Mouse (Mus musculus): ENCODE measurements around the gene Poln.
A peak's percentile ranks its signal among the peaks of the same experiment; 100 is the strongest.

Gene Poln

DNA sequence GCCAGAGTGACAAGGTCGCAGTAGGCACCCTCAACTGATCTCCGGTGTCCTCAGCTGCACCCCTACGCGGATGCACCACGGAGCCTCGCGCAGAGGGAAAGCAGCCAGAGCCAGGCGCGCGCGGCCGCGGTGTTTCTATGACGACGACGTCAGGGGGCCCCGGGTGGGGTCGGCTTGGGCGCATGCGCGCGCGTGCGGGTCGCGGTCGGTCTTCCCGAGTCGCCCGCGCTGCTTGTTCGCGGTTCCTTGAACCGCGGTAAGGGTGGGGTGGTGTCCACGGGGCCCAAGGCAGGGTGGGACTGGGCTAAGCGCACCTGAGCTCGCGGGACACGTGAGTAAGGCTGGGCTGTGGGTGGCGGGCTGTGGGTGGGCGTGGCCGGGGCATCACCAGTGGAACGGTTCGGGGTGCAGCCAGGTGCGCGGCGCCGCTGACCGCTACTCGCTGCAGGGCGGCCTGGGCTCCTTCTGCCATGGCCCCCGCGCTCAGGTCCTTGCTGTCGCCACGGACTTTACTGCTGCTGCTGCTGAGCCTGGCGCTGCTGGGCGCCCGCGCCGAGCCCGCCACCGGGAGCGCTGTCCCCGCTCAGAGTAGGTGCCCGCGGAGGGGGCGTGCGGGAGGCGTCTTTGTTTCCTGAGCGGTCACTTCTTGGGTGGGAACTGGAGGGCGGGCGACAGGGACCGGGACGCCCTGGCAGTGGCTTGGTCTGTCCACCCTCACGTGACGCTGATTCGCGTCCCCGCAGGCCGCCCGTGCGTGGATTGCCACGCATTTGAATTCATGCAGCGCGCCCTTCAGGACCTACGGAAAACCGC is 185.7 kb downstream of the Poln start, which contains the start of gene Gm1673:
Gene Gm1673 (plus strand): TSS at position 125 of the 813 bp plus-strand sequence.
- DNase-seq (ENCODE audit: low spot score): peak; percentile 92

DNA sequence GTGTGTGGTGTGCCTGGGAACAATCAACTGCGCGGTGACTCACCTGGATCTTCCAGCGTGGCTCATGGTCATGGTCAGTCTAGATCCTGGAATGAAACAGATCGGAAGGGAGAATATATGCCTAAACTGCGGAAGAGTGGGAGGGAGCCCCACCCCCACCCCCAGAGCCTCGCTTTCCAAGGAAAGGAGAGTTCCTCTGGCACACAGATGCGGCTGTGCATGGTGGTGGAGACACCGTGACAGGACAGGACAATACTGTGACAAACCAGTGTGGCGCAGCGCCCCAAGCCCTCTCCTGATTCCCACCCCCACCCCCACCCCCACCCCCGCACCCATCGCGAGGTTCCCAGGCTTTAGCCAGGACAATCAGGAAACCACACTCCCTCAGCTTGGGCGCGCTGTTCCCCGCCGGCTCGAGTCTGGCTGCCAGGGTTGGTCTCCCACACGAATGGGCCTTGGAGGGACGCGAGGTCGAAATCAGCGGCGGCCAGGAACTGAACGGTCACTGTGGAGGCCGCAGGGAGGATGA is 186.5 kb downstream of the Poln start:
- DNase-seq (ENCODE audit: low spot score): peak; percentile 15

DNA sequence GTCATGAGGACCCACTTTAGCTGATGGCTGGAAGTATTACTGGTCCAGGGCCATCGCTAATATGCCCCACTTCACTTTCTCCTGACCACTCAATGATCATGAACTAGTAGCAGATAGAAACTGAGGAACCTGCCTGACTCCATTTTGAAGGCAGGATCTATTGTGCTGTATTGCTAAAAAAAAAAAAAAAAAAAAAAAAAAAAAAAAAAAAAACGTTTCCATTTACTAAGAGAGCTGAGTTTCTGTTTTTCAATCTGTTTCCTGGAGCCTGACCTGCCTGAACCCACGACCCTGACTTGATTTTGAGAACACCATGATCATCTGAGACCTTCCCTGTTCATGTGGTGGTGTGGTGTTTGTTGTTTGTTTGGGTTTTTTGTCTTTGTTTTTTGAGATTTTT is 193.0 kb downstream of the Poln start:
- no peak for DNase-seq (ENCODE audit: low spot score)

DNA sequence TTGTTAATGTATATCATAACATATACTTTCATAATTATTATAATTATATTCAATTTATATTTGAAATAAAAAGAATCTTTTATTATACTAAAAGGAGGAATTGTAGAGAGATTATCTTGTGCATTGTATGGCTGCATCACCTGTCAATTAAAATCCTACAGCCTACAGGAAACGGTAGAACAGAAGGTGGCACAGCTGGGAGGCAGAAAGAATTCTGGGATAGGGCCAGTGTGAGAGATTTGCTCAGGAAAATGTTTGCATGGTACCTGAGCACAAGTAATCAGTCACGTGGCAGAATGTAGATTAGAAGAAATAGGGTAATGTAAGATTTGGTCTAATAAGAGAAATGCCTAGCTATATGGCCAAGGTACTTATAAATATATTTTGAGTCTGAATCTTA is 194.5 kb downstream of the Poln start:
- no peak for DNase-seq (ENCODE audit: low spot score)

DNA sequence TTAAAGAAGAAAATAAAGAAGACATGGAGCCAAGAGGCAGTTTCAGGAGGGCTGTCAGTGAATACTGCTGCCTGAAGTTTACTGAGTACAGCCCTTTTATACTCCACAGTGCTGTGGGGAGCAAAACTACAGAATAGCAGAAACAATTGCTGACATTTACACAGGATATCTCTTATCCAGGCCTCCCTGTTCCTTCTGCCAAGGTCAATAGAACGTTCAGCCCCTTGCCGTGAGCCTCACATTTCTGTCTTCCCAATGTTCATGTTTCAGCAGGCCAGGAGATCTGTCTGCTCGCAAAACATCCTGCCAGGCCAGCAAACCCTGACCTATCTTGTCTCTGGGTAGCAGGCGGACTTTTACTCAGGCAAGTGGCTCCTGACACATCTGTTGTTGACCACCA is 209.9 kb downstream of the Poln start:
- no peak for DNase-seq (ENCODE audit: low spot score)

All from embryo, embryonic 10.5 days (tissue).